Mouse (Mus musculus): Measurements from ENCODE around the gene Ccrl2. TPM values are rescaled to one million over a fixed set of nuclear protein-coding genes. Genes with fewer than 3 reads are reported as not detected.

Ccrl2 gene
- polyA plus RNA-seq, 1 experiment from 2014 or later, result 3.2 TPM

DNA sequence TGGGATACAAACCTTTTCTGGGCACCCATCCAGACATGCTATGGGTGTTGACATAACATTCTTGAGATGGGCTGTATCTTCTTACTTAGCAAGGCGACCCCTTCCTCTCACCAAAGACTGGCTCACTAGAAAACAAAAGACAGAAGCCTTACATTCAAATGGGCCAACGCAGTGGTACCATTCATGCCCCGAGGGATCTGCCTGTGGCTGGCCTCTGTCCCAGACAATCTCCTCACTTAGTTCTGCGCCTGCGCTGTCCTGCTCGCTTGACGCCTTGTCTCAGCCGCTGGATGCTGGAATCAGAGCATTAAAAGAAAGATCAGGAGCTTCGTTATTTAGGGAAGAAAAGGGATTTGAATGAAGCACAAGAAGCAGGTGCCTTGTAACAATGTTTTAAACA lies 35.3 kb upstream of the Ccrl2 start:
- no peak for ATAC-seq (ENCODE audit: insufficient read depth, low FRiP score)
- Histone ChIP-seq H3K4me2 (ENCODE audit: low read depth, low read length) (no peak overlapping the region), H3K36me3 (ENCODE audit: control insufficient read depth, insufficient read depth, low read length) (no peaks in the 10 kb centered on the region), H3K27ac (ENCODE audit: low read length) (no peak overlapping the region), H3K9ac (ENCODE audit: low read length) (no peak overlapping the region), H3K9me3 (replicated peaks; ENCODE audit: control insufficient read depth, low read length) (no peaks in the 10 kb centered on the region), H3K4me1 (ENCODE audit: control insufficient read depth, insufficient read depth, low read length) (0 out of 2 replicates have a peak, but pooled peaks cover 7% of the 10 kb centered on the region), H3K27me3 (ENCODE audit: control insufficient read depth, insufficient read depth, low read length) (no peaks in the 10 kb centered on the region), H3K4me3 (replicated peaks; ENCODE audit: low read length) (no peak overlapping the region)
- WGBS, result 67% methylated on average over 9 of the region's 9 CpGs

- Histone ChIP-seq H3K27me3 (ENCODE audit: control insufficient read depth, insufficient read depth, low read length) (no peaks in the 10 kb centered on the region), H3K27ac (ENCODE audit: low read length) (no peak overlapping the region), H3K36me3 (ENCODE audit: control insufficient read depth, insufficient read depth, low read length) (no peaks in the 10 kb centered on the region), H3K4me3 (replicated peaks; ENCODE audit: low read length) (no peak overlapping the region), H3K4me1 (ENCODE audit: control insufficient read depth, insufficient read depth, low read length) (0 out of 2 replicates have a peak, but pooled peaks cover 4% of the 10 kb centered on the region), H3K4me2 (ENCODE audit: low read depth, low read length) (no peak overlapping the region), H3K9me3 (replicated peaks; ENCODE audit: control insufficient read depth, low read length) (no peaks in the 10 kb centered on the region), H3K9ac (ENCODE audit: low read length) (no peak overlapping the region)
- 35% methylated on average over 7 of the region's 7 CpGs for WGBS
- ATAC-seq (ENCODE audit: insufficient read depth, low FRiP score), result no peak
Measured at GRCm38 (mm10) chr9:111088886-111089285, 31.6 kb upstream of the Ccrl2 start.

DNA sequence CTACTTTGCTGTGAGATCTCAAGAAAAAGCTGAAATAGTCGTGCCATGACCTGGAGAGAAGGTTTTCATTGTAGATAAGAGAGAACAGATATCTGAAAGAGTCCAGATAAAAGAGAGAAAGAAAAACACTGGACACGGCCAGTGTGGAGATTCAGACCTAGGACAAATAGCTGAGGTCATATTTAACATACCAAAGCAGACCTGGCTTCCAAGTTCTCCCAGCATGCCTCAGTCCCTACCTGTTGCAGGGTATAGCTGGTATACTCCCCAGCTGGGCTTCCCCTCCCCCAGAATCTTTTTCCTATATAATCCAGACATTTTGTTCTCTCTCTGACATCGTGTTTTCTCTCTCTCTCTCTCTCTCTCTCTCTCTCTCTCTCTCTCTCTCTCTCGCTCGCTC lies 30.6 kb upstream of the Ccrl2 start:
- no peak for ATAC-seq (ENCODE audit: insufficient read depth, low FRiP score)
- WGBS, result 5% methylated on average over 5 of the region's 5 CpGs

GRCm38 (mm10) chr9:111086995-111087606 lies 29.8 kb upstream of the Ccrl2 start:
- H3K27ac ChIP-seq (ENCODE audit: low read length), result no peak overlapping the region
- WGBS, result 28% methylated on average over 3 of the region's 3 CpGs
- no peak overlapping the region for H3K4me3 ChIP-seq (replicated peaks; ENCODE audit: low read length)
- no peaks in the 10 kb centered on the region for H3K36me3 ChIP-seq (ENCODE audit: control insufficient read depth, insufficient read depth, low read length)
- H3K4me1 ChIP-seq (ENCODE audit: control insufficient read depth, insufficient read depth, low read length), result 0 out of 2 replicates have a peak, but pooled peaks cover 4% of the 10 kb centered on the region
- ATAC-seq (ENCODE audit: insufficient read depth, low FRiP score), result no peak
- no peak overlapping the region for H3K4me2 ChIP-seq (ENCODE audit: low read depth, low read length)
- H3K9ac ChIP-seq (ENCODE audit: low read length), result no peak overlapping the region
- no peaks in the 10 kb centered on the region for H3K9me3 ChIP-seq (replicated peaks; ENCODE audit: control insufficient read depth, low read length)
- no peaks in the 10 kb centered on the region for H3K27me3 ChIP-seq (ENCODE audit: control insufficient read depth, insufficient read depth, low read length)

More for the DNA sequence above, 30.6 kb upstream of the Ccrl2 start:
- Histone ChIP-seq H3K27me3 (ENCODE audit: control insufficient read depth, insufficient read depth, low read length) (no peaks in the 10 kb centered on the region), H3K4me3 (replicated peaks; ENCODE audit: low read length) (no peak overlapping the region), H3K27ac (ENCODE audit: low read length) (no peak overlapping the region), H3K9ac (ENCODE audit: low read length) (no peak overlapping the region), H3K4me2 (ENCODE audit: low read depth, low read length) (no peak overlapping the region), H3K4me1 (ENCODE audit: control insufficient read depth, insufficient read depth, low read length) (0 out of 2 replicates have a peak, but pooled peaks cover 4% of the 10 kb centered on the region), H3K9me3 (replicated peaks; ENCODE audit: control insufficient read depth, low read length) (no peaks in the 10 kb centered on the region), H3K36me3 (ENCODE audit: control insufficient read depth, insufficient read depth, low read length) (no peaks in the 10 kb centered on the region)

DNA sequence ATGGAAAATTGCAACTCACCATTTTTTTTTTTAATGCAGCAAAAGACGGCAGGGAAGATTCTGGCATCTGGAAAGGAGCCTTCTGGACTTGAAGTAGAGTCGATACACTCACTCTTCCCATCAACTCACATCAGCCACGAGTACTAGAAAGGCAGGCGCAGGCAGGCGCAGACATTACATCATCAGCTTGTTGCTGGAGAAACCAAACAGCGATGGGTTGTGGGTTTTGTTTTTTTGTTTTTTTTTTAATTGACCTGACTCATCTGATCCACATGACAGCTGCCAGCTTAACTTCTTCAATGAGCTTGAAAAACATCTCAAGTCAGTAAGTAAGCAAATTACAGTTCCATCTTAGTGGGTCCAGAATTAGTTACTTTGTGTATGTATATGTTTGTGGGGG lies 28.8 kb upstream of the Ccrl2 start:
- 62% methylated on average over 6 of the region's 6 CpGs for WGBS
- no peaks in the 10 kb centered on the region for H3K9me3 ChIP-seq (replicated peaks; ENCODE audit: control insufficient read depth, low read length)
- no peaks in the 10 kb centered on the region for H3K36me3 ChIP-seq (ENCODE audit: control insufficient read depth, insufficient read depth, low read length)
- H3K27me3 ChIP-seq (ENCODE audit: control insufficient read depth, insufficient read depth, low read length), result no peaks in the 10 kb centered on the region
- no peak overlapping the region for H3K27ac ChIP-seq (ENCODE audit: low read length)
- H3K9ac ChIP-seq (ENCODE audit: low read length), result no peak overlapping the region
- no peak overlapping the region for H3K4me2 ChIP-seq (ENCODE audit: low read depth, low read length)
- no peak for ATAC-seq (ENCODE audit: insufficient read depth, low FRiP score)
- H3K4me1 ChIP-seq (ENCODE audit: control insufficient read depth, insufficient read depth, low read length), result 0 out of 2 replicates have a peak, but pooled peaks cover 4% of the 10 kb centered on the region
- H3K4me3 ChIP-seq (replicated peaks; ENCODE audit: low read length), result no peak overlapping the region

- no peak for ATAC-seq (ENCODE audit: insufficient read depth, low FRiP score)
- Histone ChIP-seq H3K4me2 (ENCODE audit: low read depth, low read length) (no peak overlapping the region), H3K27me3 (ENCODE audit: control insufficient read depth, insufficient read depth, low read length) (no peaks in the 10 kb centered on the region), H3K4me3 (replicated peaks; ENCODE audit: low read length) (no peak overlapping the region), H3K4me1 (ENCODE audit: control insufficient read depth, insufficient read depth, low read length) (0 out of 2 replicates have a peak, but pooled peaks cover 4% of the 10 kb centered on the region), H3K9ac (ENCODE audit: low read length) (no peak overlapping the region), H3K36me3 (ENCODE audit: control insufficient read depth, insufficient read depth, low read length) (no peaks in the 10 kb centered on the region), H3K9me3 (replicated peaks; ENCODE audit: control insufficient read depth, low read length) (no peaks in the 10 kb centered on the region), H3K27ac (ENCODE audit: low read length) (no peak overlapping the region)
- 44% methylated on average over 4 of the region's 4 CpGs for WGBS
Measured at GRCm38 (mm10) chr9:111085329-111085728, 28.0 kb upstream of the Ccrl2 start.

- ATAC-seq (ENCODE audit: insufficient read depth, low FRiP score), result no peak
- 83% methylated on average over 5 of the region's 5 CpGs for WGBS
Measured at GRCm38 (mm10) chr9:111081765-111082164, 24.4 kb upstream of the Ccrl2 start.

GRCm38 (mm10) chr9:111080801-111081200 lies 23.5 kb upstream of the Ccrl2 start:
- Histone ChIP-seq H3K9me3 (replicated peaks; ENCODE audit: control insufficient read depth, low read length) (no peaks in the 10 kb centered on the region), H3K4me3 (replicated peaks; ENCODE audit: low read length) (no peak overlapping the region), H3K4me1 (ENCODE audit: control insufficient read depth, insufficient read depth, low read length) (no peaks in the 10 kb centered on the region), H3K27ac (ENCODE audit: low read length) (no peak overlapping the region), H3K9ac (ENCODE audit: low read length) (no peak overlapping the region), H3K27me3 (ENCODE audit: control insufficient read depth, insufficient read depth, low read length) (no peaks in the 10 kb centered on the region), H3K4me2 (ENCODE audit: low read depth, low read length) (no peak overlapping the region), H3K36me3 (ENCODE audit: control insufficient read depth, insufficient read depth, low read length) (no peaks in the 10 kb centered on the region)
- 87% methylated on average over 8 of the region's 8 CpGs for WGBS
- ATAC-seq (ENCODE audit: insufficient read depth, low FRiP score), result no peak

More at GRCm38 (mm10) chr9:111081765-111082164, 24.4 kb upstream of the Ccrl2 start:
- Histone ChIP-seq H3K4me2 (ENCODE audit: low read depth, low read length) (no peak overlapping the region), H3K27ac (ENCODE audit: low read length) (no peak overlapping the region), H3K9me3 (replicated peaks; ENCODE audit: control insufficient read depth, low read length) (no peaks in the 10 kb centered on the region), H3K4me1 (ENCODE audit: control insufficient read depth, insufficient read depth, low read length) (no peaks in the 10 kb centered on the region), H3K27me3 (ENCODE audit: control insufficient read depth, insufficient read depth, low read length) (no peaks in the 10 kb centered on the region), H3K4me3 (replicated peaks; ENCODE audit: low read length) (no peak overlapping the region), H3K9ac (ENCODE audit: low read length) (no peak overlapping the region), H3K36me3 (ENCODE audit: control insufficient read depth, insufficient read depth, low read length) (no peaks in the 10 kb centered on the region)

DNA sequence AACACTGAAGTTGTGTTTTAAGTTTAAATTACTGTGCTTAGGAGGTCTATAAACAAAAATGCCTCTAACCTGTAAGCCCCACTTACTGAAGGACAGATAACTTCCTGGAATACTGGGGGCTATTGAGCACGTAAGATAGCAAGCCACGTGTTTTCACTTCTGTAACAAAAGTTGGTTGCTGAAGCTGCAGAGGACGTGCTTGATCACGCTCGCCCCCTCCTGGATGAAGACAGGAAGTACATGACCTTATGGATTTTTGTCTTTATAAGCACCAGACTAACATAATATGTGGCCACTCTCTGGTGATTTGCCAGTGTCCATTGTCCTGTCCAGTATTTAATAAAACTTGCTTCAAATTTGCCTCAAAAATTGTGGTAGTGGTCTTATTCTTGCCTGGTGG lies 20.4 kb upstream of the Ccrl2 start:
- Histone ChIP-seq H3K36me3 (ENCODE audit: control insufficient read depth, insufficient read depth, low read length) (no peaks in the 10 kb centered on the region), H3K9me3 (replicated peaks; ENCODE audit: control insufficient read depth, low read length) (peaks cover 9% of the 10 kb centered on the region; the same call in 1 of the 2 replicates), H3K27ac (ENCODE audit: low read length) (no peak overlapping the region), H3K27me3 (ENCODE audit: control insufficient read depth, insufficient read depth, low read length) (no peaks in the 10 kb centered on the region), H3K9ac (ENCODE audit: low read length) (no peak overlapping the region), H3K4me2 (ENCODE audit: low read depth, low read length) (no peak overlapping the region), H3K4me3 (replicated peaks; ENCODE audit: low read length) (no peak overlapping the region), H3K4me1 (ENCODE audit: control insufficient read depth, insufficient read depth, low read length) (no peaks in the 10 kb centered on the region)
- no peak for ATAC-seq (ENCODE audit: insufficient read depth, low FRiP score)
- 69% methylated on average over 5 of the region's 5 CpGs for WGBS

All from stomach, embryonic 16.5 days (tissue).